Mouse (Mus musculus) limb, embryonic 11.5 days (tissue): ENCODE measurements around the gene Car15. TPM values are rescaled to one million over a fixed set of nuclear protein-coding genes. Genes with fewer than 3 reads are reported as not detected.

Experiments
- ATAC-seq: fragments of 200-750 bp; cut with Nextera tagmentation; 2 replicates; pipeline ENCODE4 v1.8.0; 2017; ENCODE audit warnings: low read depth; ENCODE audit not compliant: insufficient number of reproducible peaks, low FRiP score, low TSS enrichment
- DNase-seq: peaks from one replicate; pipeline ENCODE4 v3.0.0-alpha.2; 2015; ENCODE audit warnings: low spot score
- H3K27ac ChIP-seq: fragments of 300-500 bp; sonication (generic); replicated peaks from 2 replicates; pipeline ENCODE4 v1.5.1; 2014; ENCODE audit warnings: low read depth, mild to moderate bottlenecking, low read length
- H3K27me3 ChIP-seq: fragments of 300-500 bp; sonication (generic); 2 replicates; pipeline ENCODE4 v1.6.1; 2014; ENCODE audit warnings: mild to moderate bottlenecking, low read length, mixed read lengths; ENCODE audit not compliant: control insufficient read depth, insufficient read depth
- H3K36me3 ChIP-seq: fragments of 300-500 bp; sonication (generic); 2 replicates; pipeline ENCODE4 v1.6.1; 2014; ENCODE audit warnings: mild to moderate bottlenecking, low read length, moderate library complexity, mixed read lengths; ENCODE audit not compliant: control insufficient read depth, insufficient read depth
- H3K4me1 ChIP-seq: fragments of 300-500 bp; sonication (generic); 2 replicates; pipeline ENCODE4 v1.6.1; 2014; ENCODE audit warnings: low read length, mixed read lengths; ENCODE audit not compliant: control insufficient read depth, insufficient read depth
- H3K4me2 ChIP-seq: fragments of 300-500 bp; sonication (generic); 2 replicates; pipeline ENCODE4 v1.6.1; 2014; ENCODE audit warnings: low read depth, mild to moderate bottlenecking, moderate library complexity; ENCODE audit not compliant: severe bottlenecking
- H3K4me3 ChIP-seq: fragments of 300-500 bp; sonication (generic); 2 replicates; pipeline ENCODE4 v1.5.1; 2014; ENCODE audit warnings: low read depth, low read length
- H3K9ac ChIP-seq: fragments of 300-500 bp; sonication (generic); 2 replicates; pipeline ENCODE4 v1.6.1; 2014; ENCODE audit warnings: mild to moderate bottlenecking, low read length
- H3K9me3 ChIP-seq: fragments of 300-500 bp; sonication (generic); 2 replicates; pipeline ENCODE4 v1.6.1; 2016; ENCODE audit warnings: low read length; ENCODE audit not compliant: control insufficient read depth
- WGBS: fragments of 180-500 bp; shearing (Covaris S2); extraction: QIAGEN DNeasy Blood & Tissue Kit; methylation state at CpG from one replicate; pipeline ENCODE4 v1.1.7; 2014; 5-methylcytosine and 5-hydroxymethylcytosine counted together
- polyA plus RNA-seq: library from polyadenylated mRNA; unstranded; fragments of >200 nt; fragmentation: Nextera tagmentation; extraction: Ambion mirVana; gene quantifications from 2 replicates; pipeline ENCODE4 v1.2.1, GENCODE M21; 2014

The Car15 gene
- polyA plus RNA-seq, 1 experiment from 2014 or later: 3.0 TPM

DNA sequence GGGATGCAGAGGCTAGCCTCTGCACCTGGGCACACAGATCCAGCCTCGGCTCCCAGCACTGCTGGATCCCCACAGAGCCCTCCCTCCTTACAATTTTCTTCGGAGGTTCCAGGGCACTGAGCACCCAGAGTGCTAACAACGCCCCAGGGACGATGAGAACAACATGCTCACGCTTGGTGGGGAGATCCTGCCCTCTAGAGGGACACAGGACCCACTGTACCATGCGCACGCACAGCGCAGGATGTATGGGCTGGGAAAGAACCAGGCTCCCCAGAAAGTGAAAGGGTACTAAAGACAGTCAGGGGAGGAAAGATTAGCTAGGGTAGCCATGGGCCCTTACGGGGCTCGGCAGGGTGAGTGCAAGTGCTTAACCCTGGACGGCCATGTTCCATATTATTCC is 6.4 kb downstream of the Car15 start:
- Histone ChIP-seq H3K36me3 (no peaks in the 10 kb centered on the region), H3K4me2 (no peak overlapping the region), H3K9me3 (no peaks in the 10 kb centered on the region), H3K27ac (no peak overlapping the region), H3K27me3 (peaks cover 45% of the 10 kb centered on the region), H3K4me1 (peaks cover 36% of the 10 kb centered on the region), H3K4me3 (no peak overlapping the region), H3K9ac (no peak overlapping the region)
- no peak for ATAC-seq
- peak; percentile 42 for DNase-seq
- 17% methylated on average over 11 of the region's 11 CpGs for WGBS

DNA sequence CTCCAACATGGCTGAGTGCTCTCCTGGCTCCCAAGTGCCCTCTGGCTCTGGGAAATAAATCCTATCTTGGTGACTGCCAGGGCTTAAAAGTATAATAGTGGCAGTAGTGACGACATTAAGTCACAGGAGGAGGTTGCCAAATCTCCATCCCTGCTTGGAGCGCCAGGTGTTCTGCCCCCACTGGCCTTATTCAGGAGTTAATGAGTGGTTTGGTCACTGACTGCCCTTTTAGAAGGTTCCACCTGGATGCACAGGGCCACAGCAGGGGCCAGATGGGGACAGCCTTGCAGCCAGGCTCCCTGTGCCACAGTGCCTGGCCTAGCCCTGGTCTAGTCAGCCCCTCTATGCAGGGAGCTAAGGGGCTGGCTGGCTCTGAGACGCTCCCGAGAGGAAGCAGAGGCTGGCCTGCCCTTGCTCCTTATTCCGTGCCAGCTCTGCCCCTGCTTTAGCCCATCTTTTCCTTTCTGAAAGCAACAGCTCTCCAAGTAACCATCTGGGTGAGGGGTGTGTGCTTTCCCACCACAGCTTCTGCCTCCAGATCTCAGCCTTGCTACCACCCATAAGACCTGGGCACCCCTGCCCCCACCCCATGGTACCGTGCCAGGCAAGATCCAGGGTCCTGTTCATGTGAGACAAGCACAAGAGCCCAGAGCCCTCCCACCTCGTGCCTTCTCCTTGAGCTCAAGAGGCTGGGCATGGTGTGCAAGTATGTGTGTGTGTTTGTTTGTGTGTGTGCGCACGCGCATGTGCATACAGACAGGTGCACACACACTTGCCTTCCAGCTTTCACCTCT is 7.6 kb downstream of the Car15 start:
- no peak overlapping the region for H3K27ac ChIP-seq
- H3K27me3 ChIP-seq: peaks cover 38% of the 10 kb centered on the region
- no peaks in the 10 kb centered on the region for H3K9me3 ChIP-seq
- DNase-seq (no peak), ATAC-seq (no peak)
- peaks cover 36% of the 10 kb centered on the region for H3K4me1 ChIP-seq
- 68% methylated on average over 10 of the region's 10 CpGs for WGBS
- H3K9ac ChIP-seq: peak overlapping the region; percentile 27; the same call in 1 of the 2 replicates
- H3K4me3 ChIP-seq: no peak overlapping the region
- H3K4me2 ChIP-seq: no peak overlapping the region
- H3K36me3 ChIP-seq: no peaks in the 10 kb centered on the region

DNA sequence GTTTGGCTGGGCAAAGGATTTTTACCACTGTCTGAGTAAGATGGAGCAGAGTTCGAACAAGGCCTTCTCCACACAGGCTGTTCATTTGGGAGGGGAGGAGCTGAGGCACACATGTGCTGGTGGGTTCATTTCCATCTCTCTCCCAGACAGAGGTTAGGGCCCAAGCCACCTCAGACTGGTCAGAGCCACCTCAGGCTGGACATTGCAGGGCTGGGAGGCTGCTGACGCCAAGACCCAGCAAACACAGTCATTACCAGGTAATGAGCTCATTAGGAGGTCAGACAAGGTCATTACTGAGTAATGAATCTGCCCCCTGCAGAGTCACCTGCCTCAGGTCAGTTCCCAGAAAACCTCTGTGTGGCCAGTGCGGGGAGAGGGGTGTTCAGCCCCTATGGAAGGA is 9.3 kb downstream of the Car15 start:
- H3K9ac ChIP-seq: no peak overlapping the region
- peak overlapping the region; percentile 30; the same call in 1 of the 2 replicates for H3K27ac ChIP-seq
- no peak overlapping the region for H3K4me2 ChIP-seq
- H3K4me1 ChIP-seq: peaks cover 33% of the 10 kb centered on the region
- H3K4me3 ChIP-seq: no peak overlapping the region
- peaks cover 23% of the 10 kb centered on the region for H3K27me3 ChIP-seq
- DNase-seq (peak; percentile 52), ATAC-seq (0 out of 2 replicates have a peak, but pooled peaks have one; percentile 24)
- H3K36me3 ChIP-seq: no peaks in the 10 kb centered on the region
- no peaks in the 10 kb centered on the region for H3K9me3 ChIP-seq
- WGBS: 21% methylated on average over 3 of the region's 3 CpGs

DNA sequence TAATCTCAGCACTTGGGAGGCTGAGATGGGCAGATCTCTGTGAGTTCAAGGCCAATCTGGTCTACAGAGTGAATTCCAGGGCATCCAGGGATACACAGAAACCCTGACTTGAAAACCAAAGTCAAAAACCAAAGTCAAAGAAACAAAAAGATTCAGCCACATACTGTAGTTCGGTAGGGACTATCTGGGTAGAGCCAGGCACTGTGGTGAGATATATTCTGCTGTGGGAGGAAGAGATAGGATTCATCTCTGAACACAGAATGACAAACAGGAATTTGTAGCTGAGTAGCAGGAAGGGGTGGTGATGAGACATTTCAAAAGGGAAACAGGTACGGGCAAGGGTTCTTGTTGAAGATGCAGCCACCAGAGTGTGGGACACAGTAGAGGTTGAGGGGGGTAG is 9.9 kb downstream of the Car15 start:
- H3K4me3 ChIP-seq: no peak overlapping the region
- H3K27ac ChIP-seq: no peak overlapping the region
- peaks cover 21% of the 10 kb centered on the region for H3K27me3 ChIP-seq
- no peaks in the 10 kb centered on the region for H3K36me3 ChIP-seq
- H3K9ac ChIP-seq: no peak overlapping the region
- no peaks in the 10 kb centered on the region for H3K9me3 ChIP-seq
- H3K4me2 ChIP-seq: no peak overlapping the region
- H3K4me1 ChIP-seq: peaks cover 32% of the 10 kb centered on the region
- 93% methylated on average over 2 of the region's 2 CpGs for WGBS
- ATAC-seq (no peak), DNase-seq (no peak)

DNA sequence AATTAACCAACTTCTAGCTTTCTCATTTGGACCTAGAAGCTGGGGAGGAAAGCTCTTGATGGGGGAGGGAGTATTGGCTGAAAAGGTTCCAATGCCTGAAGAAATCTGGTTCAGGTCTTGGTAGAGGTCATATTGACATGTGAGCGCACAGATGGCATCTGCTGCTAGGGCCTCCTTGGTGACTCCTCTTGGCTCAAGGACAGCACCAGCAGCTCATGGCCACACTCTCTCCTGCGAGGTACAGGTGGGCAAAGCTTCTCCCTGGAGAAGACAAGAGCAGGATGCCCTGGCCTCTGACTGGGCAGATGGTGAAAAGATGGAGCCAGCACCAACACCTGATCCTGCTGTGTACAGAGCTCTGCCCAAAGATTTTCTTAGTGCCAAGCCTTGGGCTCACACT is 11.7 kb downstream of the Car15 start:
- Histone ChIP-seq H3K9me3 (no peaks in the 10 kb centered on the region), H3K9ac (no peak overlapping the region), H3K27ac (no peak overlapping the region), H3K4me1 (peaks cover 24% of the 10 kb centered on the region), H3K36me3 (no peaks in the 10 kb centered on the region), H3K4me2 (no peak overlapping the region), H3K4me3 (no peak overlapping the region), H3K27me3 (peaks cover 5% of the 10 kb centered on the region)
- 88% methylated on average over 2 of the region's 2 CpGs for WGBS
- ATAC-seq: no peak
- no peak for DNase-seq

DNA sequence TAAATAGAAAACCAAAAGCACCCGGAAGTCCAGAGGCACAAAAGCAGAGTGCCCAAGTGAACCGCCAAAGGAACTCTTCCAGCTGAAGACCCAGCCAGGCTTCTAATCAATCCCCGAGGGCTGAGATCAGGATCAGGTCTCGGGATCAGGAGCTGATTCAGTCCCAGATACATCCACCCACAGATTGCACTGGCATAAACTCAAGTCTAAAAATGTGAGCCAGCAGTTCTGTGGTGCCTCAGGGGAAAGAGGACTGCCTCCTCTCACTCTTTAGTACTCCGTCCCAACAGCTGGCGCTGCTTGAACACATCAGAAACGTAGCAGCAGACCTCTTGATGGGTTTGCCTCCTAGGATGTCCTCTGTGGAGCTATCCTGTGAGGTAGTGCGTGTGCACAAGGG is 21.6 kb downstream of the Car15 start:
- no peak for DNase-seq
- H3K9me3 ChIP-seq: no peaks in the 10 kb centered on the region
- no peak for ATAC-seq
- no peaks in the 10 kb centered on the region for H3K36me3 ChIP-seq
- 82% methylated on average over 8 of the region's 8 CpGs for WGBS
- no peak overlapping the region for H3K9ac ChIP-seq
- no peak overlapping the region for H3K27ac ChIP-seq
- H3K4me2 ChIP-seq: no peak overlapping the region
- peaks cover 6% of the 10 kb centered on the region; the same call in 1 of the 2 replicates for H3K4me1 ChIP-seq
- peaks cover 5% of the 10 kb centered on the region; the same call in 1 of the 2 replicates for H3K27me3 ChIP-seq
- no peak overlapping the region for H3K4me3 ChIP-seq

DNA sequence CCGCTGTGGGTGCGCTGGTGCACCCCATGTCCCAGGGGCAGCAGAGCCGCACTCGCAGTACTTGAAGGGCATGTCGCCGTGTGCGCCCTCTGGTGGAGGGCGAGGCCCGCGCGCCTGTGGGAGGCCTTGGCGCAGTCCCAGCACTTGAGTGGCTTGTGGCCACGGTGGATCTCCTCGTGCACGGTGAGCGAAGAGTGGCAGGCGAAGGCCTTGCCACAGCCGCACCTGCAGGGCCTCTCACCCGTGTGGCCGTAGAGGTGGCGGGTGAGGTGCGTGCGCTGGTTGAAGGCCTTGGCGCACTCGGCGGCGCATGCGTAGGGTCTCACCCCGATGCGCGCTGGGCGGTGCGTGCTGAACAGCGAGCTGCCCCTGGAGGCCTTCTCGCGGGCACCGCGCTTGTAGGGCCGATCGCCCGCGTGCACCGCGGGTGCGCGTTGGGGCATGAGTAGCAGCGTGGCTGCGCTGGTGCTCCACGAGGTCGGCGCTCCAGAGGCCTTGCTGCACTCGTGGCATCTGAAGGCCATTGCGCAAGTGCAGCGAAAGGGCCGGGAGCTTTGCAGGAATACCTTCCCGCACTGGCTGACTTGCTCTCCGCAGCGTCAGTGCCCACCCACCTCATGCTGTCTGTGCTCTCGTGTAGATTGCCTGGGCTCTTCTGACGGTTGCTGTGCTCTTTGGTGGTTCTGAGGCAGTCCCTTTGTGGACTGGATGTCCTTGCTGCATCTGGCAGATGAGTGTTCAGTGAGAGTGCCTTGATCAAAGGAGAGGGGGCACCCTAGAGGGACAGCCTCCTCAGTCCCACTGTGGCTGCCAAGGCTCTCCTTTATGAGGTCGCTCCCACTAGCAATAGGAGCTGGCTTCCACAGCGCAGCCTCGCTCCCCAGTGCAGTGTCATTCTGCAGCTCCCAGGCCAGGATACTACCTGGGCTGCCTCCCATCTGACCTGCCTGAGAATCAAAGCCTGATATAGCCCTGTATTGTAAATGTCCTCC is 22.5 kb downstream of the Car15 start:
- 1% methylated on average over 63 of the region's 63 CpGs for WGBS
- ATAC-seq (peak; percentile 58), DNase-seq (peak; percentile 87)
- peak overlapping the region; percentile 47 for H3K4me3 ChIP-seq
- H3K4me1 ChIP-seq: peaks cover 9% of the 10 kb centered on the region; the same call in 1 of the 2 replicates
- no peak overlapping the region for H3K27ac ChIP-seq
- no peaks in the 10 kb centered on the region for H3K36me3 ChIP-seq
- H3K4me2 ChIP-seq: peak overlapping the region; percentile 88
- H3K27me3 ChIP-seq: peaks cover 5% of the 10 kb centered on the region; the same call in 1 of the 2 replicates
- peak overlapping the region; percentile 76 for H3K9ac ChIP-seq
- no peaks in the 10 kb centered on the region for H3K9me3 ChIP-seq

DNA sequence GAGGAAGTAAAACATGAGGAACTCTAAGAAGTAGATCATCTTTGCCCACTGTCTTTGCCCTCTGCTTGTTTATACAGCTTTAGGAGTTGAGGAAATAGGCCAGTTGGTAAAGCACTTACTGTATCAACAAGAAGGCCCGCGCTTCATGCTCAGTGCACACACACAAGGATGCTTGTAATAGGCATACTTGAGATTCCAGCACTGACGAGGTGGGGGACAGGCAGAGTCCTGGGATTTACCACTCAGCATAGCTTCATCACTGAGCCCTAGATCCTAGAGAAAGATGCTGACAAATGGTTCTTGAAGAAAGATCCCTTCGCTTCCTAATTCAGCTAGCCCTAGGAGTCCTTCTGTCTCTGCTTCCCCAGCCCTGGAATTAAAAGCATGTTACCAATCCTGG is 25.0 kb downstream of the Car15 start:
- no peak overlapping the region for H3K4me3 ChIP-seq
- H3K27me3 ChIP-seq: peaks cover 5% of the 10 kb centered on the region; the same call in 1 of the 2 replicates
- no peaks in the 10 kb centered on the region for H3K36me3 ChIP-seq
- 64% methylated on average over 4 of the region's 4 CpGs for WGBS
- no peak overlapping the region for H3K4me2 ChIP-seq
- DNase-seq: no peak
- ATAC-seq: no peak
- no peak overlapping the region for H3K9ac ChIP-seq
- H3K4me1 ChIP-seq: peaks cover 30% of the 10 kb centered on the region
- no peaks in the 10 kb centered on the region for H3K9me3 ChIP-seq
- no peak overlapping the region for H3K27ac ChIP-seq
